Mouse (Mus musculus): Measurements from ENCODE around the gene Pip5k1b. TPM values are rescaled to one million over a fixed set of nuclear protein-coding genes. Genes with fewer than 3 reads are reported as not detected.

Pip5k1b gene
- polyA plus RNA-seq, 2 experiments, result 0.83 to 1.4 TPM

- DNase-seq (ENCODE audit: low spot score), result no peak
- Histone ChIP-seq H3K9ac (ENCODE audit: low read depth, low read length, severe bottlenecking) (no peak overlapping the region), H3K4me3 (replicated peaks; ENCODE audit: low read length) (no peak overlapping the region), H3K27me3 (ENCODE audit: control insufficient read depth, insufficient read depth, low read length) (no peaks in the 10 kb centered on the region), H3K27ac (replicated peaks; ENCODE audit: low read depth, low read length) (no peak overlapping the region), H3K4me1 (ENCODE audit: control insufficient read depth, insufficient read depth, low read length) (no peaks in the 10 kb centered on the region), H3K4me2 (replicated peaks; ENCODE audit: low read depth, low read length, severe bottlenecking) (no peak overlapping the region), H3K9me3 (ENCODE audit: control insufficient read depth, low read length) (no peaks in the 10 kb centered on the region), H3K36me3 (ENCODE audit: control insufficient read depth, insufficient read depth, low read length) (peaks cover 24% of the 10 kb centered on the region)
- no peak for ATAC-seq (ENCODE audit: low FRiP score, low read depth)
- no peak for TF ChIP-seq POLR2A (IDR thresholded peaks at IDR 0.05; ENCODE audit: borderline replicate concordance, extremely low read depth, insufficient read depth, insufficient read length)
- 91% methylated on average over 14 of the region's 14 CpGs for WGBS
Measured at GRCm38 (mm10) chr19:24262736-24263135, 292.9 kb downstream of the Pip5k1b start.

- Histone ChIP-seq H3K4me3 (replicated peaks; ENCODE audit: low read length) (no peak overlapping the region), H3K4me1 (ENCODE audit: control insufficient read depth, insufficient read depth, low read length) (no peaks in the 10 kb centered on the region), H3K9me3 (ENCODE audit: control insufficient read depth, low read length) (no peaks in the 10 kb centered on the region), H3K27me3 (ENCODE audit: control insufficient read depth, insufficient read depth, low read length) (no peaks in the 10 kb centered on the region), H3K27ac (replicated peaks; ENCODE audit: low read depth, low read length) (no peak overlapping the region), H3K4me2 (replicated peaks; ENCODE audit: low read depth, low read length, severe bottlenecking) (no peak overlapping the region), H3K9ac (ENCODE audit: low read depth, low read length, severe bottlenecking) (no peak overlapping the region), H3K36me3 (ENCODE audit: control insufficient read depth, insufficient read depth, low read length) (peaks cover 11% of the 10 kb centered on the region)
- ATAC-seq (ENCODE audit: low FRiP score, low read depth), result no peak
- WGBS, result 85% methylated on average over 12 of the region's 12 CpGs
- no peak for DNase-seq (ENCODE audit: low spot score)
- TF ChIP-seq POLR2A (IDR thresholded peaks at IDR 0.05; ENCODE audit: borderline replicate concordance, extremely low read depth, insufficient read depth, insufficient read length), result no peak
Measured at GRCm38 (mm10) chr19:24259390-24260351, 296.0 kb downstream of the Pip5k1b start.

GRCm38 (mm10) chr19:24258368-24258767, 297.3 kb downstream of the Pip5k1b start:
- Histone ChIP-seq H3K4me1 (ENCODE audit: control insufficient read depth, insufficient read depth, low read length) (no peaks in the 10 kb centered on the region; the same call in 1 of the 2 replicates), H3K36me3 (ENCODE audit: control insufficient read depth, insufficient read depth, low read length) (peaks cover 2% of the 10 kb centered on the region; the same call in 1 of the 2 replicates), H3K4me3 (replicated peaks; ENCODE audit: low read length) (no peak overlapping the region), H3K4me2 (replicated peaks; ENCODE audit: low read depth, low read length, severe bottlenecking) (no peak overlapping the region), H3K27ac (replicated peaks; ENCODE audit: low read depth, low read length) (no peak overlapping the region), H3K9me3 (ENCODE audit: control insufficient read depth, low read length) (no peaks in the 10 kb centered on the region), H3K27me3 (ENCODE audit: control insufficient read depth, insufficient read depth, low read length) (no peaks in the 10 kb centered on the region), H3K9ac (ENCODE audit: low read depth, low read length, severe bottlenecking) (no peak overlapping the region)
- 86% methylated on average over 5 of the region's 5 CpGs for WGBS
- ATAC-seq (ENCODE audit: low FRiP score, low read depth) (no peak), DNase-seq (ENCODE audit: low spot score) (no peak)
- TF ChIP-seq POLR2A (IDR thresholded peaks at IDR 0.05; ENCODE audit: borderline replicate concordance, extremely low read depth, insufficient read depth, insufficient read length), result no peak

- DNase-seq (ENCODE audit: low spot score) (no peak), ATAC-seq (ENCODE audit: low FRiP score, low read depth) (no peak)
- no peaks in the 10 kb centered on the region; the same call in 1 of the 2 replicates for H3K4me1 ChIP-seq (ENCODE audit: control insufficient read depth, insufficient read depth, low read length)
- peaks cover 2% of the 10 kb centered on the region; the same call in 1 of the 2 replicates for H3K36me3 ChIP-seq (ENCODE audit: control insufficient read depth, insufficient read depth, low read length)
- no peak overlapping the region for H3K4me2 ChIP-seq (replicated peaks; ENCODE audit: low read depth, low read length, severe bottlenecking)
- 91% methylated on average over 6 of the region's 6 CpGs for WGBS
- H3K9ac ChIP-seq (ENCODE audit: low read depth, low read length, severe bottlenecking), result no peak overlapping the region
- no peaks in the 10 kb centered on the region for H3K9me3 ChIP-seq (ENCODE audit: control insufficient read depth, low read length)
- H3K27ac ChIP-seq (replicated peaks; ENCODE audit: low read depth, low read length), result no peak overlapping the region
- TF ChIP-seq POLR2A (IDR thresholded peaks at IDR 0.05; ENCODE audit: borderline replicate concordance, extremely low read depth, insufficient read depth, insufficient read length), result no peak
- H3K4me3 ChIP-seq (replicated peaks; ENCODE audit: low read length), result no peak overlapping the region
- no peaks in the 10 kb centered on the region for H3K27me3 ChIP-seq (ENCODE audit: control insufficient read depth, insufficient read depth, low read length)
Measured at GRCm38 (mm10) chr19:24257962-24258361, 297.7 kb downstream of the Pip5k1b start.

GRCm38 (mm10) chr19:24253657-24254260, 301.9 kb downstream of the Pip5k1b start:
- no peak overlapping the region for H3K9ac ChIP-seq (ENCODE audit: low read depth, low read length, severe bottlenecking)
- H3K4me2 ChIP-seq (replicated peaks; ENCODE audit: low read depth, low read length, severe bottlenecking), result no peak overlapping the region
- H3K4me3 ChIP-seq (replicated peaks; ENCODE audit: low read length), result no peak overlapping the region
- H3K4me1 ChIP-seq (ENCODE audit: control insufficient read depth, insufficient read depth, low read length), result no peaks in the 10 kb centered on the region; the same call in 1 of the 2 replicates
- no peak overlapping the region for H3K27ac ChIP-seq (replicated peaks; ENCODE audit: low read depth, low read length)
- H3K27me3 ChIP-seq (ENCODE audit: control insufficient read depth, insufficient read depth, low read length), result no peaks in the 10 kb centered on the region
- DNase-seq (ENCODE audit: low spot score) (no peak), ATAC-seq (ENCODE audit: low FRiP score, low read depth) (no peak)
- 14% methylated on average over 9 of the region's 9 CpGs for WGBS
- no peak for TF ChIP-seq POLR2A (IDR thresholded peaks at IDR 0.05; ENCODE audit: borderline replicate concordance, extremely low read depth, insufficient read depth, insufficient read length)
- no peaks in the 10 kb centered on the region for H3K9me3 ChIP-seq (ENCODE audit: control insufficient read depth, low read length)
- no peaks in the 10 kb centered on the region for H3K36me3 ChIP-seq (ENCODE audit: control insufficient read depth, insufficient read depth, low read length)

Measured in limb, embryonic 14.5 days (tissue).